Mouse (Mus musculus): ENCODE results near the gene Zfhx3. TPM values are rescaled to one million over a fixed set of nuclear protein-coding genes. Genes with fewer than 3 reads are reported as not detected.

Zfhx3 gene
- total and polyA plus RNA-seq, 2 experiments from 2014 or later = 14.9 to 15.3 TPM

GRCm38 (mm10) chr8:108593891-108594290 lies 651.4 kb downstream of the Zfhx3 start:
- Histone ChIP-seq H3K4me3 (ENCODE audit: low read length) (no peak overlapping the region), H3K9ac (replicated peaks; ENCODE audit: low read length) (no peak overlapping the region), H3K27me3 (ENCODE audit: insufficient read depth, low read length) (no peaks in the 10 kb centered on the region), H3K36me3 (ENCODE audit: insufficient read depth, low read length) (no peaks in the 10 kb centered on the region), H3K27ac (no peak overlapping the region), H3K4me1 (ENCODE audit: insufficient read depth, low read length) (0 out of 2 replicates have a peak, but pooled peaks cover 5% of the 10 kb centered on the region), H3K9me3 (ENCODE audit: low read length) (no peaks in the 10 kb centered on the region), H3K4me2 (ENCODE audit: low read depth, low read length) (no peak overlapping the region)
- DNase-seq (ENCODE audit: low spot score) (peak; percentile 23), ATAC-seq (no peak)
- 44% methylated on average over 9 of the region's 9 CpGs for WGBS
- TF ChIP-seq CTCF (IDR thresholded peaks at IDR 0.05; ENCODE audit: low read depth) = no peak

- no peak overlapping the region for H3K27ac ChIP-seq
- 0 out of 2 replicates have a peak, but pooled peaks cover 5% of the 10 kb centered on the region for H3K4me1 ChIP-seq (ENCODE audit: insufficient read depth, low read length)
- H3K9ac ChIP-seq (replicated peaks; ENCODE audit: low read length) = no peak overlapping the region
- H3K4me3 ChIP-seq (ENCODE audit: low read length) = no peak overlapping the region
- no peaks in the 10 kb centered on the region for H3K36me3 ChIP-seq (ENCODE audit: insufficient read depth, low read length)
- H3K4me2 ChIP-seq (ENCODE audit: low read depth, low read length) = no peak overlapping the region
- H3K9me3 ChIP-seq (ENCODE audit: low read length) = no peaks in the 10 kb centered on the region
- ATAC-seq (no peak), DNase-seq (ENCODE audit: low spot score) (no peak)
- 39% methylated on average over 9 of the region's 9 CpGs for WGBS
- no peaks in the 10 kb centered on the region for H3K27me3 ChIP-seq (ENCODE audit: insufficient read depth, low read length)
- no peak for TF ChIP-seq CTCF (IDR thresholded peaks at IDR 0.05; ENCODE audit: low read depth)
These were observed 652.1 kb downstream of the Zfhx3 start for GRCm38 (mm10) chr8:108594361-108595060.

- ATAC-seq (no peak), DNase-seq (ENCODE audit: low spot score) (peak; percentile 37)
- 50% methylated on average over 9 of the region's 9 CpGs for WGBS
- no peaks in the 10 kb centered on the region for H3K9me3 ChIP-seq (ENCODE audit: low read length)
- 0 out of 2 replicates have a peak, but pooled peaks cover 5% of the 10 kb centered on the region for H3K4me1 ChIP-seq (ENCODE audit: insufficient read depth, low read length)
- no peak overlapping the region for H3K4me3 ChIP-seq (ENCODE audit: low read length)
- H3K27ac ChIP-seq = no peak overlapping the region
- no peak for TF ChIP-seq CTCF (IDR thresholded peaks at IDR 0.05; ENCODE audit: low read depth)
- no peak overlapping the region for H3K4me2 ChIP-seq (ENCODE audit: low read depth, low read length)
- no peak overlapping the region for H3K9ac ChIP-seq (replicated peaks; ENCODE audit: low read length)
- no peaks in the 10 kb centered on the region for H3K36me3 ChIP-seq (ENCODE audit: insufficient read depth, low read length)
- H3K27me3 ChIP-seq (ENCODE audit: insufficient read depth, low read length) = no peaks in the 10 kb centered on the region
These were observed 652.6 kb downstream of the Zfhx3 start for GRCm38 (mm10) chr8:108595061-108595419.

- WGBS = 86% methylated on average over 19 of the region's 19 CpGs
- ATAC-seq = no peak
- Histone ChIP-seq H3K4me2 (ENCODE audit: low read depth, low read length) (no peak overlapping the region), H3K9me3 (ENCODE audit: low read length) (no peaks in the 10 kb centered on the region), H3K9ac (replicated peaks; ENCODE audit: low read length) (no peak overlapping the region), H3K27me3 (ENCODE audit: insufficient read depth, low read length) (no peaks in the 10 kb centered on the region), H3K4me3 (ENCODE audit: low read length) (no peak overlapping the region), H3K36me3 (ENCODE audit: insufficient read depth, low read length) (no peaks in the 10 kb centered on the region), H3K4me1 (ENCODE audit: insufficient read depth, low read length) (0 out of 2 replicates have a peak, but pooled peaks cover 5% of the 10 kb centered on the region), H3K27ac (no peak overlapping the region)
- DNase-seq (ENCODE audit: low spot score) = no peak
- no peak for TF ChIP-seq CTCF (IDR thresholded peaks at IDR 0.05; ENCODE audit: low read depth)
These were observed 653.5 kb downstream of the Zfhx3 start for GRCm38 (mm10) chr8:108595721-108596495.

GRCm38 (mm10) chr8:108599003-108599402 lies 656.6 kb downstream of the Zfhx3 start:
- WGBS = 73% methylated on average over 8 of the region's 8 CpGs
- 0 out of 2 replicates have a peak, but pooled peaks cover 3% of the 10 kb centered on the region for H3K9me3 ChIP-seq (ENCODE audit: low read length)
- no peak for TF ChIP-seq CTCF (IDR thresholded peaks at IDR 0.05; ENCODE audit: low read depth)
- no peaks in the 10 kb centered on the region for H3K27me3 ChIP-seq (ENCODE audit: insufficient read depth, low read length)
- 0 out of 2 replicates have a peak, but pooled peaks cover 5% of the 10 kb centered on the region for H3K4me1 ChIP-seq (ENCODE audit: insufficient read depth, low read length)
- no peak for ATAC-seq
- H3K4me3 ChIP-seq (ENCODE audit: low read length) = no peak overlapping the region
- no peak for DNase-seq (ENCODE audit: low spot score)
- no peak overlapping the region for H3K27ac ChIP-seq
- H3K9ac ChIP-seq (replicated peaks; ENCODE audit: low read length) = no peak overlapping the region
- no peaks in the 10 kb centered on the region for H3K36me3 ChIP-seq (ENCODE audit: insufficient read depth, low read length)
- H3K4me2 ChIP-seq (ENCODE audit: low read depth, low read length) = no peak overlapping the region

- H3K36me3 ChIP-seq (ENCODE audit: insufficient read depth, low read length) = no peaks in the 10 kb centered on the region
- no peak overlapping the region for H3K27ac ChIP-seq
- H3K4me2 ChIP-seq (ENCODE audit: low read depth, low read length) = no peak overlapping the region
- 0 out of 2 replicates have a peak, but pooled peaks cover 3% of the 10 kb centered on the region for H3K4me1 ChIP-seq (ENCODE audit: insufficient read depth, low read length)
- H3K9ac ChIP-seq (replicated peaks; ENCODE audit: low read length) = no peak overlapping the region
- ATAC-seq = no peak
- H3K9me3 ChIP-seq (ENCODE audit: low read length) = 0 out of 2 replicates have a peak, but pooled peaks cover 3% of the 10 kb centered on the region
- no peak for TF ChIP-seq CTCF (IDR thresholded peaks at IDR 0.05; ENCODE audit: low read depth)
- H3K4me3 ChIP-seq (ENCODE audit: low read length) = no peak overlapping the region
- no peak for DNase-seq (ENCODE audit: low spot score)
- WGBS = 81% methylated on average over 6 of the region's 6 CpGs
- H3K27me3 ChIP-seq (ENCODE audit: insufficient read depth, low read length) = no peaks in the 10 kb centered on the region
These were observed 657.1 kb downstream of the Zfhx3 start for GRCm38 (mm10) chr8:108599558-108599957.

All from hindbrain, postnatal 0 days (tissue).